Mouse (Mus musculus): Measurements from ENCODE around the gene Ercc6l2. TPM values are rescaled to one million over a fixed set of nuclear protein-coding genes. Genes with fewer than 3 reads are reported as not detected.
A peak's percentile ranks its signal among the peaks of the same experiment; 100 is the strongest.

Gene Ercc6l2
- total RNA-seq (2021): 10 to 100 TPM; 25.5 to 30.0 TPM
- 12.9 TPM in 2 replicates for polyA plus RNA-seq (2012; rRNA removed)
- long read RNA-seq, partial matches to known transcripts: 6 of 8 reads
- long read RNA-seq, other reads (novel, unspliced or antisense): 2 of 8 reads

DNA sequence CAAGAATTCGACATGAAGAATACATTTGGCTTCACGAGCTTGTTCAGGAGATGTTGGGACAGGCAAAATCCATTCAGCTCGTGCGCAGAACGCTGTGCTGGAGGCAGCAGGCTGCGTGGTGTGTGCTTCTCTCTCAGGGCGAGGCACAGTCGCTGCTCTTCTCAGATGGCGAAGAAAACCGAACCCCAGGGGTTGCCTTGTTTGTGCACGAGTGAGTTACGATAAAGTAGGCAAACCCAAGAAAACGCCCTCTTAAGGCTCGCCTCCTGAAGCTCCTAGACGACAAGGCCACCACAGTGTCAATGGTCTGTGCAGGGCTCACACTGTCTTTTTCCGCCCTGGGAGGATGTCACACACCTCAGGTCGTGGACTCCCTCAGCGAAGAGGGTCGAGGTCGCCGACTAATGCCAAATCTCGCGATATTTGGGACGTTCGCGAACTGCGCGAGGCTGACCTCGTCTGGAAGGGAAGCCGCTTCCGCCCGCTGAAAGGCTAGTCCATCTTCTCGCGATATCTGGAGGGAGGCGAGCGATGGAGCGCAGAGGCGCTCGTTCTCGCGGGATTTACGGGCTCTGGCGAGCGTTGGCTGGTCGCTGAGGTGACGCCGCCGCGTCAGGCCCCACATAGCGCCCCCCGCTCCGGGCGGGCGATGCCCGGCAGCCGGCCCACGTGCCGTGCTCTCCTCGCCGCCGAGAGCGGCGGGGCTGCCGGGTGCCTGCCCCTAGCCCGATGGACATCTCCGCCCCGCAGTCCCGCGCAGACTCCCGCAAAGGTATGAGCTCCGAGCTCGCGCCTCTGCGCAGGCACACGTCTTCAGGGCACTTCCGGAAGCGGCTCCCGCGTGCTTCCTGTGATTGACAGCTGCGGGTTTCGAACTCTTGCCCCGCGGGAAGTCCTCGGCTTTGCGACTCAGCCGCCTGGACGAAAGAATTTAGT is at the start of gene Ercc6l2:
TSS of gene Ercc6l2 (plus strand) at position 495 of the 936 bp plus-strand sequence.
- peak; percentile 99 for DNase-seq

GRCm38 (mm10) chr13:63766065-63766464 is 49.0 kb upstream of the Ercc6l2 start:
- DNase-seq: no peak

DNA sequence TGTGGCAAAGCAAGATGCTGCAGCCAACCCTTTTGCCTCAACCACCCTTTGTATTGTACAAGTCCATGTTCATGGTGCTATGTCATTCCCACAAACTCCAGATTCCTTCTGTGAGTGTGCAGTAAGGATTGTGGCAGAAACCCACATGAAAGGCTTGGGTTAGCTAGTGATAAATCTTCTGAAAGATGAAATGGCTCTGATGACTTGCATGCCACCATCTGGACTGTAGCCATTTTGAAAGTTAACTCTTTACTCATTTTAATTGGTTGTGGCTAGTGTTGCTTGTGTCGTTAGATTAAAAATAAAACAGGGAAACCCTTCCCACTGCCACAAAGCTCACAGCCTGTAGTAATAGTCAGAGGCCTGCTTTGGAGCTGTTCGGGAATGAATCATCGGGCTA is 44.0 kb upstream of the Ercc6l2 start:
- DNase-seq: no peak

GRCm38 (mm10) chr13:63778925-63779324 is 36.1 kb upstream of the Ercc6l2 start:
- no peak for DNase-seq

DNA sequence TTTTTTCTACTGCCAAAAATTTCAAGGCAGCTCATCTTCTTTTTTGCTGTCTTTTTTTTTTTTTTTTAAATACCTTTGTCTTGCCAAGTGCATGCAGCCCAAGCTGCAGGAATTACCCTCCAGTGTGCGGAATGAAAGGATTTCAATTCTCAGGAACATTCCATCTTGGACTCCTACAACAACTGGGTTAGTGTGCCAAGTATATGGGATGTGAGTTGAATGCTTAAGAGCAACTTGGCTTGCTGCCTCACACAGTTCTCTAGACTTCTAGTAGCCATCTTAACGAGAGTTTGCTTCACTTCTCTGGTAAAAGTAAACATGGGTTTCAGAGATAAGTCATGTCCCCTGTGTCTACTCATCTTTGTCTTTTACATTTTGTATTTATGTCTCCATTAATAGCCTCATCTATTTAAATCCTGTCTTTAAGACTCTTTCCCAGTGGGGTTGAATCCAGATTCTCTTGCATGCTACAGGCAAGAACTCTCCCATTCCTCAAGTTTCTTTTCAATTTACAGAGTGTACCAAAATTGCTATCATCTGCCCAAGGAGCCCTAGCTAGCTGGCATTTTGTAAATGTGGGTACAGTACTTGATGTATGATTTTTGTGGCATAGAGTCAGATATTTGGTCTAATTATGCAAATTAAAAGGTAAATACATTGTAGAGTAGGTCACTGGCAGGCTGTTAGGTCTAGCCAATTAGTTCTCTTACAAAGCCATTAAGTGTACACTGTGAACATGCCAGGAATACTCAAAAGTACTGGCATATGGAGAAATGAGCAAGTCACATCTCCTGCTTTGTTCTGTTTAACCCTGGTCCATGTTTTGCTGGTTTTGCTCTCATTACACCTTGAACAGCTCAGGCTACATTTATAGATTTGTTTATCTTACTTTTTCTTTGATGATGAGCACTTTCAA is 35.4 kb upstream of the Ercc6l2 start:
- no peak for DNase-seq

DNA sequence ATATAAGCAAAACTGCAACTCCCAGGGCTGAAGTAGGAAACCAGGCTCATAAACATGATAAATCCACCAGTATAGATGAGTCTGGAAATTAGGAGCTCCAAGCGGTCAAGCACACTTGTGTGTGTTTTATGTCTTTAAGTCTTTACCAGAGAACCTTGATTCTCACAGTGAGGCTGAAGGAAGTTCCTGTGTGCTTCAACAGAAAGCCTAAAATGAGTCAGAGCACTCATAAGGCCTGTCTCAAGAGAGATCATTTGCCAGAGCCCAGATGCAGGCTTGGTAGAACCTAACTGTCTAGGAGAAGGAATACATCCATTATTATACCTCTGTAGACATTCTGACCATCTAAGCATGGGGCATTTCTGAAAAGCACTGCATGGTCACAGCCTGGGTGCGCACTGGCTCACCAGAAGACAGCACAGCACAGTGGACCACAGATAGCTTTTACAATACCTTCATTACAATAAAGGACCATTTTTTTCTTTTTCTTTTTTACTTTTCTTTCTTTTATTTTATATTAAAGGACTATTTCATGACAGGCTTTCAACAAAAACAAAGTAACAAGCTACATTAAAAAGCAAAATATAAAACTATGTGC is 22.7 kb upstream of the Ercc6l2 start:
- no peak for DNase-seq

- DNase-seq: no peak
Measured at GRCm38 (mm10) chr13:63793345-63794308, 21.4 kb upstream of the Ercc6l2 start.

DNA sequence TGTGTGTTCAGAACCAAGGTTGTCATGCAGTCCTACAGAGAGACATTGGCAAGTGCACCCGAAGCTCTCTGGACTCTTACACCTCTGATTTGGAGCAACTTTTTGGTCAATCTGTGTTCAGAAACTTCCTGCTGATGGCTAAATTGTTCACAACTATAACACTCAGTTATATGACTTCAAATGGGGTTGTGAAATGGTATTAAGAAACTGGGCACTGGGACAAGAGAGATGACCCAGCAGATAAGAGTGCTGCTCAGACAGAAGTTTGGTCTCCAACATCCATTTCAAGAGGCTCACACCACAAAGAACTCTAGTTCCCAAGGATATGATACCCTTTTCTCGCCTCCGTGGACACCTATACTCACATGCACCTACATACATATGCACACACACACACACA is 16.4 kb upstream of the Ercc6l2 start:
- DNase-seq: peak; percentile 55

DNA sequence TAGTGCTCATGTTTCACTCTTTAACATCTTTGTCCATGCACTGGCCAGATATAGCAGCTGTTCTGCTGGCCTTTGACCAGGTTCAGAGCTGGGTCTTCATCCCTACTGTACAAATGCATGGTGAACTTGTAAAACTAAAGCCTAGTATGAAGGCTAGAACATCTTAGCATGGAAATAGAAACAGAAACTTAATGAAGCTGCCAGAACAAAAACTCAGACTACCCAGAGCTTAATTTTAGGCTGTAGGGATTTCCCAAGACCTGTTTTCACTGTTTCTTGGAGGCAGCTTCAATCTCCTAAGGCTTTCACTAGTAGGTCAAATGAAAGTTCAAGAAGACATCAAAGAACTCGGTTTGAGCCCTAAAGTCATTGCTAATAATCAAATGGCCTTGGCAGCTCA is 15.1 kb upstream of the Ercc6l2 start:
- DNase-seq: peak; percentile 8

GRCm38 (mm10) chr13:63801289-63801688 is 13.8 kb upstream of the Ercc6l2 start:
- no peak for DNase-seq

DNA sequence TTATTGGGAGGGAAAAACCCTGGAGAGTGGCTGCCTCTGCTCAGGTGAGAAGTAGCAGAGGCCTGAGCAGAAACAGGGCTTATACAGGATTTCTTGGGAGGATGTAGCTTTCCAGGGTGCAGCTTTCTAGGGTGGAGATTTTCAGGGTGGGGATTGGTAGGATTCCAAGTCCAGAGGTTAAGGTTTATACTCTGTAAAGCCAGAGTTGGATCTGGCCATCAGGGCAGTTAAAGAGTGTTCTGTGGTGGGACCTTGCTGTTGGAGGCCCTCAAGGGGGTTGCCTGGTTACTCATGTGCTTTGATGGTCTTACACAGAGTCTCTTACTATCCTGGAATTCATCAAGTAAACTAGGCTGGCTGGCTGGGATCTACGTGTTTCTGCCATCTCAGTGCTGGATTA is 7.8 kb upstream of the Ercc6l2 start:
- DNase-seq: no peak

DNA sequence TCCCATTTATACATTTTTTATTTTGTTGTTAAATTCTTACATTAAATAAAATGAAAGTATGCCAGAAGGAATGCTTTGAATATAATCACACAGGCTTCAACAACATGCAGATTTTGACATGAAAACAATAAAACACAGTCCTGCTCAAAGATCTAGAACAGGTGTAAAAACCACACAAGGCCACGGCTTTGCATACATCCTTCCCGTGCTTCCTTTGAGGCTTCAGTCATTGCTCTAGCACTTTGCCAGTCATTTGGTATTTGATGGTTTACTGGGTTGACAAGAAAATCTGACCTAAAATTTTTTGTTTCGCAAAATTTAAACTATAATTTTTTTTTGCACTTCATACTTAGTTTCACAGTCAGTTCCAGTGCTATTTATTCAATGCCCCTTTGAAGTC is 7.1 kb upstream of the Ercc6l2 start:
- no peak for DNase-seq

DNA sequence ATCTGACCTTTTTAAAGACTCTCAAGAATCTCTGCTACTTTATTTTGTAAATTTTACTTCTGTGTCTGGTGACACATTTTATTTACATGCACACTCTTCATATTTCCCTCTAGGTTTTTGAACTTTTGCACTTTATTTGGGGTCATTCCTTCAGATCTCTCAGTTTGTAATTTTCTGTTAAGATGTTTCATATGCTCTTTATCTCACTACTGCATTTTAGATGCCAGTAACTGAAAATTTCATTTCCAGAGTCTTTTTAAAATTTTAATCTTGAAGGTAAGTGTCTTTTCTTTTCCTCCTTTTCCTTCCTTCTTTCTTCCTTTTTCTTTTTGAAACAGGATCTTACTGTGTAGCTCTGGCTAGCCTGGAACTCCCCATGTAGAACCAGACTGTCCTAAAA is 3.6 kb upstream of the Ercc6l2 start:
- DNase-seq: no peak

DNA sequence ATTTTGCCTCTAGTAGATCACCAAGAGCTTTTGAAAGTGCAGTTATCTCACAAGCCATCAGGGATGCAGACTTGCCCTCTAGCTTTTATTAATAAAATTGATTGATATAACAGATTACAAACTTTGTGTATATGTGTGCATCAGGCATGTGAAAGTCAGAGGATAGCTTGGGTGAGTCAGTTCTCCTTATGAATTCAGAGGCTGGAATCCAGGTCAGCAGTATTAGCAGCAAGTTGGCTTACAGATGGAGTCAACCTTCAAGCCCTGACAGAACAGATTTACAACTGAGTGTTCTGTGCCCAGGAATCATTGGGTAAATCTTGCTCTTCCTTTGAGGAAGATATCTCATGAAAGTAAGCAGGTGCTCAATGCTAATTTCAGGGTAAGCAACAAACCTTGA is 891 bp downstream of the Ercc6l2 start:
- DNase-seq: peak; percentile 48

- DNase-seq: peak; percentile 7
Measured at GRCm38 (mm10) chr13:63845758-63846157, 30.7 kb downstream of the Ercc6l2 start.

DNA sequence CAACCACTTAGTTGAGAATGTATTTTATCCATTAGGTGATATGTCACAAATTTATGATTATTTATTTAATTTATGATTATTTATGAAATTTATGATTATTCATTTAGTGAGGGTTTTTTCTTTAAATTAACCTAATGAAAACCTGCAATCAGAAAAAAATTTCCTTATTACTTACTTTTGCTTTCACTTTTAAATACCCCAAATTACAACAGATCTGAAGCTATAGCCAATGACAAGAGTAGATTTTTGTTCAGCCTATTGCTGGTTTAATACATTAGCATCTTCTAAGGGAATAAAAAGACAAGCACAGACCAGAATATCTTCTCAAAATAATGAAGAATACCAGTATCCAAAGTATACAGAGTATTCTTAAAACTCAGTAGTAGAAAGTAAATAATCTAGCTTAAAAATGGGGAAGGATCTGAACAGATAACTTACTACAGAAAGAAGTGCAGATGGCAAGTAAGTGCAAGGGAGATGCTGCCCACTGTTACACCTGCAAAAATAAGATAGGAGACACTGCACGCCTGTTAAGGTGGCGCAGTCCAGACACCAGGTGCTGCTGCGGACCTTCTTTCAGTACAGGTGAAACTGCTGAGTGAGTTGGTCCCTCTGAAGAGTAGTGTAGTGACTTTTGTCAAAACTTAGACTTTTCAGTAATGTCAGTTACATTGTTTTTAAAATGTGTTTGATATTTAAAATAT is 35.4 kb downstream of the Ercc6l2 start:
- no peak for DNase-seq

DNA sequence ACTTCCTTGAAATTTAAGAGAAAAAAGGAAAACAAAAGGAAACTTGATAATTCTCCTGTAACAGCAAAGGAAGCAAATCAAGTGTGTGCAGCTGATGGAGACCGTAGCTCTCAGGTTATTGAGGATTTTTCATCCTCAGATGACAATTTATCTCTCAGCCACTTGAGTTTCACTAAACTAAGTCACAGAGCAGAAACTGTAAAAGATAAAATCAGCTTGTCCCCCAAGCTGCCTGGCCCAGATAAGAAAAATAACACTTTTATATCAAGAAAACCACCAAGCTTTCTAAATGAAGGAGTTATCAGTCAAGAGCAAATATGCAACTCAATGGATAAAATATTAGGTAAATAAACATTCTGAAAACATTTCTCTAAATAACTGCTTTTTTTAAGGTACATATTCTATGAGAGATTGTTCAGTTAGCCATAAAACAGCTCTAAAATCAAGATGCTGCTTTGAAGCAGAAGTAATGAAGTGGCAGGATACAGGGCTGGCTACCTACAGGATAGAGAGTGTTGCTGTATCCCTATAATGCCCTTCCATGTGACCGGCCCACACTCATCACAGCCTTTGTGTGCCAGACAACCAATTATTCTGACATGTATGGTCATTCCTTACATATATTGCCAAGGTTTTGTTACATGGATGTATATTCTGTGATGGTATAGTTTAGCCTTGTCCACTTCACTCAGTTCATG is 57.7 kb downstream of the Ercc6l2 start:
- DNase-seq: no peak

DNA sequence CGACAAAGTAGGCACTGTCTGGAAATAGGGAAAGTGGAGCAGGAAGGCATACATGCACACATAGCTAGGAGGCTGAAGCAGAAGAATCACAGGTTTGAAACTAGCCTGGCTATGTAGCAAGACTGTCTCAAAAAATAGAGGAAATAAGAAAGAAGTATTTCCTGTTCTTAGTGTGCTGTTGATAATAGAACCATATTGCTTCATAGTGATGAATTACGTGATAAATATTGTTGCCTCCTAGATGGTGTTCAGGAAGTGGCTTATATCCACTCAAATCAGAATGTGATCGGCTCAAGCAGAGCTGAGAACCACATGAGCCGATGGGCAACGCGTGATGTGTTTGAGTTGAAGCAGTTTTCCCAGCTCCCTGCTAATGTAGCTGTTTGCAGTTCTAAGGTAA is 62.1 kb downstream of the Ercc6l2 start:
- no peak for DNase-seq

GRCm38 (mm10) chr13:63879105-63879863 is 64.2 kb downstream of the Ercc6l2 start:
- no peak for DNase-seq
